Mouse (Mus musculus): ENCODE measurements at regions not wholly inside any gene's neighbourhood (a gene's known extent, or its start where the extent isn't known, plus 50 kb on each side); places are given as distances from the start of the nearest gene placed in this dataset.
A peak's percentile ranks its signal among the peaks of the same experiment; 100 is the strongest.
"Not testable (repeated sequence)": the region's sequence is repeated elsewhere in the genome, so short reads cannot be mapped to it uniquely, and the experiment has no call there.

GRCm38 (mm10) chr5:77748933-77749332, 341.1 kb upstream of the Igfbp7 start:
- Histone ChIP-seq H3K27me3 (ENCODE audit: insufficient read depth, low read length) (no peaks in the 10 kb centered on the region), H3K27ac (ENCODE audit: low read depth, low read length) (no peak overlapping the region), H3K9ac (no peak overlapping the region), H3K4me3 (ENCODE audit: low read depth, low read length) (no peak overlapping the region), H3K4me1 (ENCODE audit: insufficient read depth) (no peaks in the 10 kb centered on the region), H3K4me2 (ENCODE audit: low read depth) (no peak overlapping the region), H3K36me3 (ENCODE audit: insufficient read depth) (no peaks in the 10 kb centered on the region), H3K9me3 (ENCODE audit: low read length) (no peaks in the 10 kb centered on the region)
- WGBS: 96% methylated on average over 1 of the region's 1 CpGs
- TF ChIP-seq CTCF (IDR thresholded peaks at IDR 0.05; ENCODE audit: low read depth): no peak
- DNase-seq: no peak
- ATAC-seq: no peak

GRCm38 (mm10) chr5:77746604-77747003, 338.8 kb upstream of the Igfbp7 start:
- Histone ChIP-seq H3K27me3 (ENCODE audit: insufficient read depth, low read length) (no peaks in the 10 kb centered on the region), H3K4me2 (ENCODE audit: low read depth) (no peak overlapping the region), H3K9ac (no peak overlapping the region), H3K4me1 (ENCODE audit: insufficient read depth) (no peaks in the 10 kb centered on the region), H3K9me3 (ENCODE audit: low read length) (no peaks in the 10 kb centered on the region), H3K27ac (ENCODE audit: low read depth, low read length) (no peak overlapping the region), H3K4me3 (ENCODE audit: low read depth, low read length) (no peak overlapping the region), H3K36me3 (ENCODE audit: insufficient read depth) (no peaks in the 10 kb centered on the region)
- TF ChIP-seq CTCF (IDR thresholded peaks at IDR 0.05; ENCODE audit: low read depth): no peak
- DNase-seq (no peak), ATAC-seq (no peak; the same call in 1 of the 2 replicates)
- WGBS: 63% methylated on average over 5 of the region's 5 CpGs

GRCm38 (mm10) chr5:77743467-77743866, 335.6 kb upstream of the Igfbp7 start:
- no peak for DNase-seq
- no peak for TF ChIP-seq CTCF (IDR thresholded peaks at IDR 0.05; ENCODE audit: low read depth)
- ATAC-seq: peak; percentile 69
- Histone ChIP-seq H3K27me3 (ENCODE audit: insufficient read depth, low read length) (no peaks in the 10 kb centered on the region), H3K27ac (ENCODE audit: low read depth, low read length) (no peak overlapping the region), H3K9me3 (ENCODE audit: low read length) (no peaks in the 10 kb centered on the region), H3K36me3 (ENCODE audit: insufficient read depth) (no peaks in the 10 kb centered on the region), H3K4me2 (ENCODE audit: low read depth) (no peak overlapping the region), H3K4me1 (ENCODE audit: insufficient read depth) (no peaks in the 10 kb centered on the region), H3K4me3 (ENCODE audit: low read depth, low read length) (no peak overlapping the region), H3K9ac (no peak overlapping the region)
- 41% methylated on average over 3 of the region's 3 CpGs for WGBS

GRCm38 (mm10) chr5:77730286-77730685, 322.4 kb upstream of the Igfbp7 start:
- not testable (repeated sequence) for H3K4me2 ChIP-seq (ENCODE audit: low read depth); H3K36me3 ChIP-seq (ENCODE audit: insufficient read depth); DNase-seq; H3K4me1 ChIP-seq (ENCODE audit: insufficient read depth); ATAC-seq; H3K27me3 ChIP-seq (ENCODE audit: insufficient read depth, low read length); H3K4me3 ChIP-seq (ENCODE audit: low read depth, low read length); H3K9me3 ChIP-seq (ENCODE audit: low read length); H3K9ac ChIP-seq; H3K27ac ChIP-seq (ENCODE audit: low read depth, low read length)
- WGBS: 56% methylated on average over 4 of the region's 4 CpGs

GRCm38 (mm10) chr5:77681592-77681991, 273.8 kb upstream of the Igfbp7 start:
- Histone ChIP-seq H3K4me3 (ENCODE audit: low read depth, low read length) (no peak overlapping the region), H3K4me1 (ENCODE audit: insufficient read depth) (no peaks in the 10 kb centered on the region), H3K27ac (ENCODE audit: low read depth, low read length) (no peak overlapping the region), H3K9me3 (ENCODE audit: low read length) (no peaks in the 10 kb centered on the region), H3K27me3 (ENCODE audit: insufficient read depth, low read length) (no peaks in the 10 kb centered on the region), H3K4me2 (ENCODE audit: low read depth) (no peak overlapping the region), H3K9ac (no peak overlapping the region), H3K36me3 (ENCODE audit: insufficient read depth) (no peaks in the 10 kb centered on the region)
- 72% methylated on average over 3 of the region's 3 CpGs for WGBS
- ATAC-seq (no peak), DNase-seq (no peak)
- TF ChIP-seq CTCF (IDR thresholded peaks at IDR 0.05; ENCODE audit: low read depth): 0 out of 2 replicates have a peak, but pooled peaks have one; percentile 16

GRCm38 (mm10) chr5:77672073-77672924, 264.5 kb upstream of the Igfbp7 start:
- WGBS: 79% methylated on average over 15 of the region's 15 CpGs
- ATAC-seq (no peak), DNase-seq (no peak)
- no peaks in the 10 kb centered on the region for H3K4me1 ChIP-seq (ENCODE audit: insufficient read depth)
- no peaks in the 10 kb centered on the region for H3K9me3 ChIP-seq (ENCODE audit: low read length)
- no peak overlapping the region for H3K9ac ChIP-seq
- TF ChIP-seq CTCF (IDR thresholded peaks at IDR 0.05; ENCODE audit: low read depth): no peak
- H3K36me3 ChIP-seq (ENCODE audit: insufficient read depth): no peaks in the 10 kb centered on the region
- H3K27me3 ChIP-seq (ENCODE audit: insufficient read depth, low read length): no peaks in the 10 kb centered on the region
- no peak overlapping the region for H3K27ac ChIP-seq (ENCODE audit: low read depth, low read length)
- no peak overlapping the region for H3K4me3 ChIP-seq (ENCODE audit: low read depth, low read length)
- H3K4me2 ChIP-seq (ENCODE audit: low read depth): no peak overlapping the region

- no peak for TF ChIP-seq CTCF (IDR thresholded peaks at IDR 0.05; ENCODE audit: low read depth)
- no peaks in the 10 kb centered on the region for H3K9me3 ChIP-seq (ENCODE audit: low read length)
- no peaks in the 10 kb centered on the region for H3K4me1 ChIP-seq (ENCODE audit: insufficient read depth)
- no peak overlapping the region for H3K9ac ChIP-seq
- H3K27ac ChIP-seq (ENCODE audit: low read depth, low read length): no peak overlapping the region
- DNase-seq (no peak), ATAC-seq (no peak)
- no peak overlapping the region for H3K4me2 ChIP-seq (ENCODE audit: low read depth)
- no peak overlapping the region for H3K4me3 ChIP-seq (ENCODE audit: low read depth, low read length)
- no peaks in the 10 kb centered on the region for H3K27me3 ChIP-seq (ENCODE audit: insufficient read depth, low read length)
- H3K36me3 ChIP-seq (ENCODE audit: insufficient read depth): no peaks in the 10 kb centered on the region
- 60% methylated on average over 3 of the region's 3 CpGs for WGBS
Measured at GRCm38 (mm10) chr5:77663096-77663495, 255.3 kb upstream of the Igfbp7 start.

Measured in forebrain, postnatal 0 days (tissue).